Mouse (Mus musculus): ENCODE data around the gene Amotl2. TPM values are rescaled to one million over a fixed set of nuclear protein-coding genes. Genes with fewer than 3 reads are reported as not detected.

Amotl2 gene
- 1.3 and 2.6 TPM in 2 replicates for polyA plus RNA-seq (2012; ENCODE audit: low replicate concordance)

GRCm38 (mm10) chr9:102716481-102717163, at the start of gene Amotl2:
Gene Amotl2, plus strand, starts transcription at chr9:102716672.

Other genes starting within 250 kb of the Amotl2 start
- 0.03 and 0.08 TPM in 2 replicates for gene Ky, start 210.9 kb upstream of the Amotl2 start, polyA plus RNA-seq (2012; ENCODE audit: low replicate concordance)
- gene Anapc13, start 90.4 kb upstream of the Amotl2 start, polyA plus RNA-seq (2012; ENCODE audit: low replicate concordance): 29.1 and 47.0 TPM in 2 replicates
- 13.1 and 53.4 TPM in 2 replicates for gene Cep63, start 90.1 kb upstream of the Amotl2 start, polyA plus RNA-seq (2012; ENCODE audit: low replicate concordance)
- 0.99 and 3.7 TPM in 2 replicates for gene Ryk, start 118.2 kb downstream of the Amotl2 start, polyA plus RNA-seq (2012; ENCODE audit: low replicate concordance)

Measured in hematopoietic multipotent progenitor cell, adult 10-12 weeks (in vitro differentiated cells).